Mouse (Mus musculus) heart, embryonic 15.5 days (tissue): Measurements from ENCODE around the gene Trim8. TPM values are rescaled to one million over a fixed set of nuclear protein-coding genes. Genes with fewer than 3 reads are reported as not detected.

Source experiments
- ATAC-seq: fragments of 200-750 bp; cut with Nextera tagmentation; replicated peaks from 2 replicates; pipeline ENCODE4 v1.8.0; 2017; ENCODE audit warnings: low read depth, moderate TSS enrichment; ENCODE audit not compliant: insufficient number of reproducible peaks, insufficient read depth, low FRiP score
- H3K27ac ChIP-seq: fragments of 300-500 bp; sonication (generic); 2 replicates; pipeline ENCODE4 v1.5.1; 2015; ENCODE audit warnings: mild to moderate bottlenecking, inconsistent platforms
- H3K27me3 ChIP-seq: fragments of 300-500 bp; sonication (generic); 2 replicates; pipeline ENCODE4 v1.6.1; 2015; ENCODE audit warnings: inconsistent platforms
- H3K36me3 ChIP-seq: fragments of 300-500 bp; sonication (generic); 2 replicates; pipeline ENCODE4 v1.6.1; 2015; ENCODE audit warnings: mild to moderate bottlenecking, inconsistent platforms
- H3K4me1 ChIP-seq: fragments of 300-500 bp; sonication (generic); replicated peaks from 2 replicates; pipeline ENCODE4 v1.6.1; 2015; ENCODE audit warnings: inconsistent platforms
- H3K4me2 ChIP-seq: fragments of 300-500 bp; sonication (generic); 2 replicates; pipeline ENCODE4 v1.6.1; 2015; ENCODE audit warnings: inconsistent platforms, mild to moderate bottlenecking, moderate library complexity
- H3K4me3 ChIP-seq: fragments of 300-500 bp; sonication (generic); 2 replicates; pipeline ENCODE4 v1.5.1; 2015; ENCODE audit warnings: mild to moderate bottlenecking, inconsistent platforms
- H3K9ac ChIP-seq: fragments of 300-500 bp; sonication (generic); 2 replicates; pipeline ENCODE4 v1.6.1; 2015; ENCODE audit warnings: mild to moderate bottlenecking, inconsistent platforms
- H3K9me3 ChIP-seq: fragments of 300-500 bp; sonication (generic); replicated peaks from 2 replicates; pipeline ENCODE4 v1.6.1; 2016; ENCODE audit warnings: inconsistent platforms
- WGBS: fragments of 180-500 bp; shearing (Covaris S2); methylation state at CpG from one replicate; pipeline ENCODE4 v1.1.7; 2015; ENCODE audit warnings: mixed read lengths; 5-methylcytosine and 5-hydroxymethylcytosine counted together
- polyA plus RNA-seq: library from polyadenylated mRNA; unstranded; fragments of >200 nt; fragmentation: Nextera tagmentation; extraction: Ambion mirVana; gene quantifications from 2 replicates; pipeline ENCODE4 v1.2.1, GENCODE M21; 2015

Gene Trim8
- polyA plus RNA-seq, 1 experiment from 2014 or later: 15.9 TPM

DNA sequence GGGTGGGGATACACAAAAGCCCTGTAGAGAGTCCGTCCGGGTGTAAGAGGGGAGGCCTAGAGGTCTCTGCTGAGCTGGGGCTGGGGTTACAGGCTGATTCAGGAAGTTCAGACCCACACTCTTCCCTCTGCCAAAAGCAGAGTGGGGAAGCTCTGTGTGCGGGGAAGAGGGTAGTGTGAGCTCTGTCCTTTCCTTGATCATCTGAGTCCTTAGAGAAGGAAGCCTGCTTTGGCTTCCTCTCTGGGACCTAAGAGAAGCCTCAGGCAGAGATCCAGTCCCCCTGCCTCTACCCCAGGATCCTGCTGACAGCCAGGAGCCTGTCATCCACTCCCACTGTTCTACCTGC, 4.8 kb downstream of the Trim8 start:
- H3K36me3 ChIP-seq: peaks cover 22% of the 10 kb centered on the region; the same call in 1 of the 2 replicates

DNA sequence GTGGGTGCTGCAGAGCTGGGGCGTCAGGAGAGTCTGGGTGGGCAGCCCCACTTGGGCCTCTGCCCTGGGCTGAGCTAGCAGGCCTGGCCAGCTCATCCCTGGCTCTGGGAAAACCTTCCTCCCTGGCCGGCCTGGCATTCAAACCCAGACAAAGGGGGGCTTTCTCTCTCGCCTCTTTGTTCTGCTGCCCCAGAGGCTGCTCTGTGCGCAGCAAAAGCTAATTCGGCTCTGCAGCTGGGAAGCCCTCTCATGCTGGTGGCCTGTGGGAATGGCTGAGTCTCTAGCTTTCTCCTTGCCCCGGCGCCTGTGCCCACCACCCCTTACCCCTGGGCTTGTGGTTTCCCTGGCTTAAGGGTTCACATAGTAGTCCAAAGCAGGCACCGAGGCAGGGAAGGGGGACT, 5.7 kb downstream of the Trim8 start:
- Histone ChIP-seq H3K27me3 (no peaks in the 10 kb centered on the region), H3K4me1 (peaks cover 76% of the 10 kb centered on the region), H3K27ac (peak overlapping the region; percentile 10; the same call in 1 of the 2 replicates), H3K4me3 (no peak overlapping the region), H3K9ac (peak overlapping the region; percentile 27; the same call in 1 of the 2 replicates), H3K36me3 (peaks cover 23% of the 10 kb centered on the region; the same call in 1 of the 2 replicates), H3K9me3 (no peaks in the 10 kb centered on the region), H3K4me2 (peak overlapping the region; percentile 95; the same call in 1 of the 2 replicates)
- WGBS: 69% methylated on average over 8 of the region's 8 CpGs
- ATAC-seq: no peak

More for the DNA sequence above, 4.8 kb downstream of the Trim8 start:
- Histone ChIP-seq H3K9me3 (no peaks in the 10 kb centered on the region), H3K9ac (no peak overlapping the region), H3K4me2 (peak overlapping the region; percentile 95), H3K27ac (no peak overlapping the region), H3K4me1 (peaks cover 71% of the 10 kb centered on the region), H3K27me3 (no peaks in the 10 kb centered on the region), H3K4me3 (peak overlapping the region; percentile 93; the same call in 1 of the 2 replicates)
- WGBS: 54% methylated on average over 3 of the region's 3 CpGs
- ATAC-seq: no peak

GRCm38 (mm10) chr19:46507806-46508205, 6.3 kb downstream of the Trim8 start:
- Histone ChIP-seq H3K4me1 (peaks cover 76% of the 10 kb centered on the region), H3K9me3 (no peaks in the 10 kb centered on the region), H3K4me2 (no peak overlapping the region), H3K36me3 (peaks cover 30% of the 10 kb centered on the region), H3K4me3 (no peak overlapping the region), H3K27me3 (no peaks in the 10 kb centered on the region), H3K9ac (0 out of 2 replicates have a peak overlapping the region, but pooled peaks have one; percentile 10), H3K27ac (0 out of 2 replicates have a peak overlapping the region, but pooled peaks have one; percentile 15)
- 68% methylated on average over 1 of the region's 1 CpGs for WGBS
- ATAC-seq: no peak

DNA sequence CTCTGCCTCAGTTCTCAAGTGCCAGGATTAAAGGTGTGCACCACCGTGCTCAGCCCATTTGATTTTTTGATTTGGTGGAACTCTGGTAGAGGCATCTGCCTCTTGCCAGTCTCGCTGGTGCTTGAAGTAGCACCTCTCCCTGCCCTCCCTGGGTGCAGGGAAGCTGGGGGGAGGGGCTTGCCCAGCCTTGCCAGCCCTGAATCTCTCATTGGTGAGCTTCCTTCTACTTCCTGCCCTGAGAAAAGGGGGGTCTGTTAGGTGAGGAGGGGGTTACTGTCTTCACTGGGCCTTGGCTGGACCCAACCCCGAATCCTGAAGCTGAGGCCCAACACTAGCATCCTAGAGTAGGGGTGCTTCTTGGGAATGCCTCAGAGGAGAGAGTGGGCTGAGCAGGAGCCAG, 7.2 kb downstream of the Trim8 start:
- H3K27ac ChIP-seq: no peak overlapping the region
- no peak overlapping the region for H3K9ac ChIP-seq
- peaks cover 76% of the 10 kb centered on the region for H3K4me1 ChIP-seq
- H3K36me3 ChIP-seq: peaks cover 39% of the 10 kb centered on the region
- ATAC-seq: no peak
- no peak overlapping the region for H3K4me3 ChIP-seq
- H3K27me3 ChIP-seq: no peaks in the 10 kb centered on the region
- no peak overlapping the region for H3K4me2 ChIP-seq
- 68% methylated on average over 3 of the region's 3 CpGs for WGBS
- H3K9me3 ChIP-seq: no peaks in the 10 kb centered on the region

DNA sequence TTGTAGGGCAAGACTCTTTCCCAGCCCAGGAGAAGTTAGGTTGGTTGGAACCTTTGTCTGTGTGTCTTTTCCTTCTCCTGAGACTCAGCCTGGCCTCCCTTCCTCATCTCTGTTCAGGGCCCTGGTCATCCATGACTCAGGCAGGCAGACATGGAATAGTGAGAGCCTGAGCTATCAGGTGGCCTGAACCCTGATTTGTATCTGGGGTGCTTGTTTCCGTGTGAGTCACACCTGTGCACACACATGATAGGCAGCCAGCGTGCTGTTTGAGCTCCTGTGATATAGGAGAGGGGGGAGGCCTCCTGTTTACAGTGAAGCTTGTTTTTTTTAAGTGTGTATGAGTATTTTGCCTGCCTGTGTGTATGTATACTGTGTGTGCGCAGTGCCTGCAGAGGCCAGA, 7.7 kb downstream of the Trim8 start:
- Histone ChIP-seq H3K27me3 (no peaks in the 10 kb centered on the region), H3K9ac (no peak overlapping the region), H3K4me3 (no peak overlapping the region), H3K4me1 (peaks cover 76% of the 10 kb centered on the region), H3K9me3 (no peaks in the 10 kb centered on the region), H3K36me3 (peaks cover 43% of the 10 kb centered on the region), H3K4me2 (no peak overlapping the region), H3K27ac (no peak overlapping the region)
- 75% methylated on average over 3 of the region's 3 CpGs for WGBS
- no peak for ATAC-seq

DNA sequence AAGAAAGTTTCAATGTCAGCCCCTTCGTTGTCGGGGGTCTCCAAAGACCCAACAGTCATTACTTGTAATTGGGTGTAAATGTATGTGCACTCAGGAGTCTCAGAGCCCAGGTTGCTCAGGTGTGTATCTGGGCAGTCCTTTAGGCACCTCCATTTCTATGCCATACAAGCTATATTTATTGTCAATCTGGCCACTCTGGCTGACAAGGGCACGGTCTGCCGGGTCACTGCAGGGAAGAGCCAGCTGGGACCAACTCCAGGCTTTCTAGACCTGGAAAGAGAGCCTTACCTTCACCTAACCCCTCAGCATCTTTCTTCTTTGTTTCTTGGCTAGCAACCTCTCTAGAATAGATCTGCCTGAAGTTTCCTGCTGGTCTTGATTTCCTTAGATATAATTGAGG, 8.2 kb downstream of the Trim8 start:
- Histone ChIP-seq H3K4me2 (no peak overlapping the region), H3K9ac (no peak overlapping the region), H3K4me1 (peaks cover 71% of the 10 kb centered on the region), H3K4me3 (no peak overlapping the region), H3K27ac (peak overlapping the region; percentile 53), H3K27me3 (no peaks in the 10 kb centered on the region), H3K9me3 (no peaks in the 10 kb centered on the region), H3K36me3 (peaks cover 49% of the 10 kb centered on the region)
- no peak for ATAC-seq
- 65% methylated on average over 4 of the region's 4 CpGs for WGBS

DNA sequence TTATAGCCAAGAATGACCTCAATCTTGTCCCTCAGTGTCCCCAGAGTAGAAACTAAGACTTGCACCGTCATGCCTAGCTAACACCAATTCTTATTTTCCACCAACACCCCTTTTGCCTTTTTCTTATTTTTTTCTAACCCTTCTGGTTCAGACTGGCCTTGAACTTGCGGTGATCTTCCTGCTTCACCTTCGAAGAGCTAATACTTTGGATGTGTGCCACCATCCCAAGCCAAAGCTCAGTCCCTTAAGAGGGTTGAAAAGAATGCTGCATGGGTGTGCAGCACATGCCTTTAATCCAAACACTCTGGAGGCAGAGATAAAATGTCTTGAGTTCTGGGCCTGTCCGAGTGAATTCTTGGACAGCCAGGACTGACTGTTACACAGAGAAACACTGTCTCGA, 8.9 kb downstream of the Trim8 start:
- Histone ChIP-seq H3K9me3 (no peaks in the 10 kb centered on the region), H3K36me3 (peaks cover 55% of the 10 kb centered on the region), H3K4me3 (no peak overlapping the region), H3K27ac (peak overlapping the region; percentile 53), H3K4me1 (peaks cover 64% of the 10 kb centered on the region), H3K4me2 (no peak overlapping the region), H3K9ac (no peak overlapping the region), H3K27me3 (no peaks in the 10 kb centered on the region)
- WGBS: 31% methylated on average over 5 of the region's 5 CpGs
- no peak for ATAC-seq

GRCm38 (mm10) chr19:46510824-46511223, 9.3 kb downstream of the Trim8 start:
- Histone ChIP-seq H3K27me3 (no peaks in the 10 kb centered on the region), H3K9ac (no peak overlapping the region), H3K4me1 (peaks cover 60% of the 10 kb centered on the region), H3K36me3 (peaks cover 56% of the 10 kb centered on the region), H3K9me3 (no peaks in the 10 kb centered on the region), H3K4me2 (no peak overlapping the region), H3K4me3 (no peak overlapping the region), H3K27ac (peak overlapping the region; percentile 53)
- 49% methylated on average over 3 of the region's 3 CpGs for WGBS
- ATAC-seq: no peak

DNA sequence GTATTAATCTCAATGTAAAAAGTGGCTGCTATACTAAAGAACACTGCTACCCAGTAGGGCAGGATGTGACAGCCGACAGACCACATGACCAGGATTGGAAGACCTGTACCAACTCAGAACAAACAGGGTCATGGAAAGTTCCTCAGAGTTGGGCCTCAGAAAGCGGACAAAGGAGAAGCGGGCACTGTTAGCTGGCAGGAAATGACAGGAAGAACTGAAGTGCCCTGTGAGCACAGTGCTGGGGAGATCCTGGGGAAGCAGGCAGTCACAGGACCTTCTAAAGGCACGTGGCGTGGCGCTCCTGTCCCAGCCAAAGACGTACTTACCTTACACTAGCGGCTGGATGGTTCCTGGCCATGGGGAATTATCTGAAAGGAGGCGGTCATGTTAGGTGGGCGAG, 9.8 kb downstream of the Trim8 start:
- H3K4me1 ChIP-seq: peaks cover 56% of the 10 kb centered on the region
- H3K9me3 ChIP-seq: no peaks in the 10 kb centered on the region
- no peak overlapping the region for H3K4me2 ChIP-seq
- WGBS: 70% methylated on average over 10 of the region's 10 CpGs
- no peak for ATAC-seq
- H3K27me3 ChIP-seq: no peaks in the 10 kb centered on the region
- H3K36me3 ChIP-seq: peaks cover 56% of the 10 kb centered on the region
- no peak overlapping the region for H3K4me3 ChIP-seq
- H3K9ac ChIP-seq: no peak overlapping the region
- peak overlapping the region; percentile 53 for H3K27ac ChIP-seq

- no peak for ATAC-seq
- H3K27ac ChIP-seq: no peak overlapping the region
- H3K4me2 ChIP-seq: no peak overlapping the region
- no peak overlapping the region for H3K4me3 ChIP-seq
- H3K36me3 ChIP-seq: peaks cover 47% of the 10 kb centered on the region
- 79% methylated on average over 12 of the region's 12 CpGs for WGBS
- no peaks in the 10 kb centered on the region for H3K27me3 ChIP-seq
- no peaks in the 10 kb centered on the region for H3K9me3 ChIP-seq
- H3K9ac ChIP-seq: no peak overlapping the region
- H3K4me1 ChIP-seq: peaks cover 53% of the 10 kb centered on the region
These were observed 12.9 kb downstream of the Trim8 start for GRCm38 (mm10) chr19:46514387-46514786.

DNA sequence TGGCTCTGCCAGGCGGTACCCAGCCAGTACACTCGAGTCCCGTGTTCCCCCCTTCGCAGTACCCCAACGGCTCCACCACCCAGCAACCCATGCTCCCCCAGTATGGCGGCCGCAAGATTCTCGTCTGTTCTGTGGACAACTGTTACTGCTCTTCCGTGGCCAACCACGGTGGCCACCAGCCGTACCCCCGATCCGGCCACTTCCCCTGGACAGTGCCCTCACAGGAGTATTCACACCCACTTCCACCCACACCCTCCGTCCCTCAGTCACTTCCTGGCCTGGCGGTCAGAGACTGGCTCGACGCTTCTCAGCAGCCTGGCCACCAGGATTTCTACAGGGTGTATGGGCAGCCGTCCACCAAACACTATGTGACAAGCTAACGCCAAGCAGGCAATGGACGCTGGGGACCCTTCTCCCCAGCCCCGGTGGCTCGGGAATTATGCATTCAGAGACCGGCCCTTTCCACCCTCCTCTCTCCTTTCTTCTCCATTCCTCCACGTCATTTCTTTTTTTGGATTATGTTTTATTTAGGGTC, 13.9 kb downstream of the Trim8 start:
- Histone ChIP-seq H3K27ac (no peak overlapping the region), H3K36me3 (peaks cover 47% of the 10 kb centered on the region), H3K9ac (no peak overlapping the region), H3K4me3 (no peak overlapping the region), H3K4me1 (peaks cover 47% of the 10 kb centered on the region), H3K27me3 (no peaks in the 10 kb centered on the region), H3K4me2 (no peak overlapping the region), H3K9me3 (no peaks in the 10 kb centered on the region)
- ATAC-seq: no peak
- 83% methylated on average over 24 of the region's 24 CpGs for WGBS
